Comparison of ENCODE assay signal across 8 mouse cellular contexts in genomic region chr9:101073041-101073986, GRCm38 (mm10). TPM values are rescaled to one million over a fixed set of nuclear protein-coding genes. Genes with fewer than 3 reads are reported as not detected.
DNase-seq lines count a peak whose midpoint lies in the region; ATAC-seq lines count a peak whose summit lies in the region.

No protein-coding gene starts in this region.

- DNase-seq in T-cell, adult 2 months (ENCODE audit: low spot score), result peak; percentile 96
- DNase-seq in cerebellum, postnatal 36 days, result peak; percentile 99
- peak; percentile 98 to 99 for DNase-seq in frontal cortex, postnatal 36 days (ENCODE audit: low spot score in 2 of 2)
- peak; percentile 99 for DNase-seq in left cerebral cortex, adult 18-20 months (ENCODE audit: low spot score in 2 of 2)
- peak; percentile 99 for DNase-seq in right cerebral cortex, adult 18-20 months
- peak; percentile 96 for DNase-seq in urinary bladder, postnatal 10 days (ENCODE audit: low spot score)

- H3K4me2 ChIP-seq in hindbrain, embryonic 16.5 days (ENCODE audit: low read length), result peak overlapping the region; percentile 82

- ATAC-seq in hindbrain, embryonic 16.5 days, result peak; percentile 96

- no peaks in the 10 kb centered on the region for H3K27me3 ChIP-seq in hindbrain, embryonic 16.5 days (replicated peaks; ENCODE audit: control insufficient read depth, insufficient read depth, low read length)

- H3K4me3 ChIP-seq in hindbrain, embryonic 16.5 days (ENCODE audit: low read length), result peak overlapping the region; percentile 87
- H3K4me3 ChIP-seq in macrophage (ENCODE audit: inconsistent target), result peak overlapping the region; percentile 40

- peak overlapping the region; percentile 89 for H3K9ac ChIP-seq in hindbrain, embryonic 16.5 days (ENCODE audit: low read depth, low read length)

- H3K27ac ChIP-seq in hindbrain, embryonic 16.5 days (ENCODE audit: low read depth, low read length), result peak overlapping the region; percentile 100
- peak overlapping the region; percentile 73 for H3K27ac ChIP-seq in macrophage

- no peaks in the 10 kb centered on the region for H3K36me3 ChIP-seq in hindbrain, embryonic 16.5 days (ENCODE audit: control insufficient read depth, insufficient read depth, low read length)
- H3K36me3 ChIP-seq in macrophage (ENCODE audit: inconsistent target), result no peaks in the 10 kb centered on the region

- H3K9me3 ChIP-seq in hindbrain, embryonic 16.5 days (ENCODE audit: control insufficient read depth, low read length), result no peaks in the 10 kb centered on the region

- WGBS in hindbrain, embryonic 16.5 days, result 1% methylated on average over 65 of the region's 65 CpGs
- 1% methylated on average over 60 of the region's 65 CpGs for WGBS in macrophage (ENCODE audit: missing documents)

- peaks cover 9% of the 10 kb centered on the region for H3K4me1 ChIP-seq in hindbrain, embryonic 16.5 days (ENCODE audit: control insufficient read depth, insufficient read depth, low read depth, low read length)

- peaks cover 35% of the 10 kb centered on the region for H3K79me2 ChIP-seq in macrophage (ENCODE audit: inconsistent target)

RNA-seq across cellular contexts. Expression of gene Msl2, which starts 0.6 kb away (rescaled TPM):
- 2.6 and 2.7 TPM in 2 replicates for polyA plus RNA-seq in hindbrain, embryonic 16.5 days (2015; fragmentation: Nextera tagmentation; extraction: Ambion mirVana)
- 10 to 100 TPM; 63.0 to 63.5 TPM for total RNA-seq in left cerebral cortex, adult 18-20 months (2021)
- 100 to 1,000 TPM in 1 of 26 experiments, 10 to 100 TPM in 25; 34.2 to 108 (median 74.1) TPM for total RNA-seq in macrophage (2018; cell fraction: chromatin; rRNA removed)
- total RNA-seq in macrophage (2018; cell fraction: cytosol; rRNA removed), result 10 to 100 TPM; 27.0 to 44.1 (median 33.7) TPM
- 100 to 1,000 TPM in 1 of 26 experiments, 10 to 100 TPM in 25; 40.5 to 105 (median 65.4) TPM for total RNA-seq in macrophage (2018; cell fraction: nucleus; rRNA removed)
- polyA plus RNA-seq in macrophage (2018), result 16.7 to 25.1 TPM (median 19.9 TPM) in 3 replicates

RNA-seq across cellular contexts. Expression of gene Pccb, which starts 38.6 kb away (rescaled TPM):
- 27.7 and 28.7 TPM in 2 replicates for polyA plus RNA-seq in hindbrain, embryonic 16.5 days (2015; fragmentation: Nextera tagmentation; extraction: Ambion mirVana)
- 10 to 100 TPM; 36.7 to 40.5 TPM for total RNA-seq in left cerebral cortex, adult 18-20 months (2021)
- 10 to 100 TPM in 21 of 26 experiments, 1 to 10 TPM in 5; 2.8 to 55.1 (median 19.9) TPM for total RNA-seq in macrophage (2018; cell fraction: chromatin; rRNA removed)
- 10 to 100 TPM in 23 of 26 experiments, 1 to 10 TPM in 3; 8.1 to 38.1 (median 19.6) TPM for total RNA-seq in macrophage (2018; cell fraction: cytosol; rRNA removed)
- 10 to 100 TPM in 19 of 26 experiments, 1 to 10 TPM in 7; 5.3 to 32.7 (median 14.4) TPM for total RNA-seq in macrophage (2018; cell fraction: nucleus; rRNA removed)
- 31.6 to 48.9 TPM (median 33.0 TPM) in 3 replicates for polyA plus RNA-seq in macrophage (2018)

Comparison
In these comparisons a context has a peak if more than half of its experiments do, and no peak if none do; other contexts are left out.
1. Peak in every context shown above with its lines: DNase-seq, ATAC-seq, H3K4me3 ChIP-seq and H3K27ac ChIP-seq.